Mouse (Mus musculus) MEL (cell line): ENCODE data around the gene Slc35b2. TPM values are rescaled to one million over a fixed set of nuclear protein-coding genes. Genes with fewer than 3 reads are reported as not detected.
A peak's percentile ranks its signal among the peaks of the same experiment; 100 is the strongest.

Experiments used
- DNase-seq: peaks from one replicate; pipeline ENCODE4 v3.0.0; 2011; ENCODE audit warnings: low read depth, low spot score
- H3K27ac ChIP-seq: 2 replicates; pipeline ENCODE4 v1.5.1; 2012; ENCODE audit warnings: low read depth, mild to moderate bottlenecking, control low read depth, low read length, moderate library complexity; ENCODE audit not compliant: control insufficient read depth
- H3K27me3 ChIP-seq, 2 experiments: fragments of 150-350 bp in 1 of 2; sonication (generic) in 1 of 2; 2 replicates each; pipeline ENCODE4 v1.6.1; 2012; ENCODE audit warnings: low read length in 2 of 2, mild to moderate bottlenecking in 2 of 2, improper control_type of control experiment in 1 of 2, moderate library complexity in 1 of 2; ENCODE audit not compliant: insufficient read depth in 2 of 2, control insufficient read depth in 1 of 2
- H3K36me3 ChIP-seq, 2 experiments: 2 replicates each; pipeline ENCODE4 v1.6.1; 2012 to 2014; ENCODE audit warnings: low read length in 2 of 2, improper control_type of control experiment in 1 of 2, inconsistent platforms in 1 of 2, mild to moderate bottlenecking in 1 of 2; ENCODE audit not compliant: insufficient read depth in 2 of 2, control insufficient read depth in 1 of 2
- H3K4me1 ChIP-seq, 2 experiments: fragments of 150-350 bp in 1 of 2; sonication (generic) in 1 of 2; 2 replicates each; pipeline ENCODE4 v1.6.1; 2012; ENCODE audit warnings: low read length in 2 of 2, improper control_type of control experiment in 1 of 2, mild to moderate bottlenecking in 1 of 2; ENCODE audit not compliant: insufficient read depth in 2 of 2, control insufficient read depth in 1 of 2
- H3K4me3 ChIP-seq, 2 experiments: fragments of 150-350 bp in 1 of 2; sonication (generic) in 1 of 2; 2 replicates each; pipeline ENCODE4 v1.5.1; 2012; ENCODE audit warnings: low read depth in 2 of 2, low read length in 2 of 2, mild to moderate bottlenecking in 2 of 2, moderate library complexity in 2 of 2, control low read depth in 1 of 2, improper control_type of control experiment in 1 of 2; ENCODE audit not compliant: control insufficient read depth in 1 of 2, insufficient read depth in 1 of 2
- H3K79me2 ChIP-seq: 2 replicates; pipeline ENCODE4 v1.6.1; 2012; ENCODE audit warnings: mild to moderate bottlenecking, low read length, moderate library complexity; ENCODE audit not compliant: control insufficient read depth, poor library complexity, insufficient read depth
- H3K9ac ChIP-seq: 2 replicates; pipeline ENCODE4 v1.6.1; 2012; ENCODE audit warnings: low read depth, mild to moderate bottlenecking, control low read depth, low read length, moderate library complexity; ENCODE audit not compliant: control insufficient read depth, poor library complexity, severe bottlenecking
- H3K9me3 ChIP-seq: fragments of 150-350 bp; sonication (generic); replicated peaks from 2 replicates; pipeline ENCODE4 v1.6.1; 2012; ENCODE audit warnings: mild to moderate bottlenecking, low read length, improper control_type of control experiment, moderate library complexity; ENCODE audit not compliant: insufficient read depth
- CHD1 ChIP-seq: IDR thresholded peaks from 2 replicates; pipeline ENCODE4 v1.6.1; 2012; ENCODE audit warnings: low read depth, mild to moderate bottlenecking, inconsistent platforms, low read length, improper control_type of control experiment
- ELF1 ChIP-seq: IDR thresholded peaks from 2 replicates; pipeline ENCODE4 v1.6.1; 2014; ENCODE audit warnings: low read depth, mild to moderate bottlenecking, inconsistent platforms, low read length, improper control_type of control experiment, moderate library complexity
- KAT2A ChIP-seq: conservative IDR thresholded peaks from 2 replicates; pipeline ENCODE4 v1.6.1; 2012; ENCODE audit warnings: low read depth, low read length, improper control_type of control experiment, inconsistent platforms
- MAX ChIP-seq: IDR thresholded peaks from 2 replicates; pipeline ENCODE4 v1.6.1; 2011; ENCODE audit warnings: low read length, improper control_type of control experiment
- MYC ChIP-seq: IDR thresholded peaks from 2 replicates; pipeline ENCODE4 v1.6.1; 2011; ENCODE audit warnings: low read depth, mild to moderate bottlenecking, low read length, improper control_type of control experiment, moderate library complexity
- NELFE ChIP-seq: IDR thresholded peaks from 2 replicates; pipeline ENCODE4 v1.6.1; 2011; ENCODE audit warnings: low read depth, low read length, improper control_type of control experiment
- POLR2A ChIP-seq, 2 experiments: IDR thresholded peaks; 2 replicates each; pipeline ENCODE4 v1.6.1; 2011 to 2012; ENCODE audit warnings: low read length in 2 of 2, mild to moderate bottlenecking in 2 of 2, control low read depth in 1 of 2, improper control_type of control experiment in 1 of 2, low read depth in 1 of 2, moderate library complexity in 1 of 2; ENCODE audit not compliant: control insufficient read depth in 1 of 2, insufficient read depth in 1 of 2, poor library complexity in 1 of 2
- POLR2AphosphoS2 ChIP-seq: IDR thresholded peaks from 2 replicates; pipeline ENCODE4 v1.6.1; 2011; ENCODE audit warnings: low read length, improper control_type of control experiment
- POLR2AphosphoS5 ChIP-seq: IDR thresholded peaks from 2 replicates; pipeline ENCODE4 v1.6.1; 2012; ENCODE audit warnings: low read depth, borderline replicate concordance, mild to moderate bottlenecking, inconsistent platforms, low read length, moderate library complexity, mixed read lengths
- RAD21 ChIP-seq: IDR thresholded peaks from 2 replicates; pipeline ENCODE4 v1.6.1; 2011; ENCODE audit warnings: mild to moderate bottlenecking, low read depth, low read length, improper control_type of control experiment
- SIN3A ChIP-seq: IDR thresholded peaks from 2 replicates; pipeline ENCODE4 v1.6.1; 2012; ENCODE audit warnings: low read length, improper control_type of control experiment, inconsistent platforms
- SMC3 ChIP-seq: IDR thresholded peaks from 2 replicates; pipeline ENCODE4 v1.6.1; 2011; ENCODE audit warnings: low read depth, low read length, improper control_type of control experiment
- TCF12 ChIP-seq: IDR thresholded peaks from 2 replicates; pipeline ENCODE4 v1.6.1; 2014; ENCODE audit warnings: low read depth, mild to moderate bottlenecking, inconsistent platforms, low read length, improper control_type of control experiment, moderate library complexity
- USF1 ChIP-seq: IDR thresholded peaks from 2 replicates; pipeline ENCODE4 v1.6.1; 2014; ENCODE audit warnings: low read depth, mild to moderate bottlenecking, inconsistent platforms, low read length, improper control_type of control experiment, moderate library complexity
- USF2 ChIP-seq, 2 experiments: IDR thresholded peaks; 2 replicates each; pipeline ENCODE4 v1.6.1; 2011 to 2012; ENCODE audit warnings: improper control_type of control experiment in 2 of 2, low read length in 2 of 2, borderline replicate concordance in 1 of 2, inconsistent platforms in 1 of 2, low read depth in 1 of 2, mild to moderate bottlenecking in 1 of 2; ENCODE audit not compliant: insufficient read depth in 1 of 2
- ZMIZ1 ChIP-seq: IDR thresholded peaks from 2 replicates; pipeline ENCODE4 v1.6.1; 2012; ENCODE audit warnings: low read depth, mild to moderate bottlenecking, inconsistent platforms, low read length, improper control_type of control experiment, moderate library complexity
- polyA plus RNA-seq, 2 experiments: library from polyadenylated mRNA; stranded (reverse) in 1 of 2; unstranded in 1 of 2; fragments of >175 nt in 1 of 2; fragments of >200 nt in 1 of 2; gene quantifications; 2 replicates each; pipeline versions ENCODE4 v1.2.1 to v1.2.4; 2012; ENCODE audit warnings: low replicate concordance in 2 of 2, low read depth in 1 of 2; ENCODE audit not compliant: insufficient read length in 2 of 2, insufficient read depth in 1 of 2, missing spikeins in 1 of 2
- total RNA-seq: library from RNA; depleted of rRNA; stranded (reverse); fragments of 300-350 nt; gene quantifications from 2 replicates; pipeline ENCODE4 v1.2.3, GENCODE M21; 2012

Slc35b2 gene
- total and polyA plus RNA-seq, 3 experiments: 81.7 to 111 TPM; not detected in 1

DNA sequence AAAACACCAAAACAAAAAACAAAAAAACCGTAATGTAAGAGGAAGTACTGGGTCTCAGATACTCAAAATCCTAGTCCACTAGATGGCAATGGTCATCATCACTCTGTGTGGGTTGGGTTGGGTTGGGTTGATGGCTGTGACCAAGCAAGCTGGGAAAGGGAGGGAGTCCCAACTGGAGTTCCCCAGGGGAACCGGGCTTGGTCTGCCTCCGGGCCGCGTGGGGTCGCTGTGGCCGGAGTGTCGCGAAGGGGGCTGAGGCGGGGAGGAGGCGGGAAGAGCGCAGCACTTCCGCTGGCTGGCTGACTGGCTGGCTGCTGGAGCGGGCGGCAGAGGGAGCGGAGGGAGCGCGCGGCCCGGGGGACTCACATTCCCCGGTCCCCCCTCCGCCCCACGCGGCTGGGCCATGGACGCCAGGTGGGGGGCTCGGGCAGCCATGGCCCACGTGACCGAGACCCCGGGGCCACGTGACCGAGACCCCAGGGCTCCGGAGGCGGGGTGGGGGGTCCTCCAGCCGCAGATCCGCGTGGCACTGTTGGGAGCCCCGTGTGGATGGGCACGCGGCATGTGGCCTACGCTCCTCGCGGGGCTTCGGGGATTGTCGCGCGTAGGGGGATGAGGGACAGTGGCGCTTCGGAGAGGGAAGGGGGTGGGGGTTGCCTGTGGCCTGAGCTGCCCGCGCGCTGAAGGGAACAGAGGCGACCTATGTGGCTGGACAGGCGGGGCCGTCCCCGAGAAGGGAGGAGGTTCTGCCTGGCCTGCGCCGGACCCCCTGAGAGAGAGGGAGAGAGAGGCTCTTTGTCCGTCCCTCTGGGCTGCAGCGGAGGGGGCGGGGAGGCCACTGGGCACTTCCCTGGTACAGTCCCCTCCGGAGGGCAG, at the start of gene Slc35b2 (continued):
- TF ChIP-seq ZMIZ1: peak; percentile 85
- TF ChIP-seq USF1: peak; percentile 89
- peak in 1 of 2 experiments; percentile 49; a peak in 1 of 4 replicates for TF ChIP-seq USF2 (IDR thresholded peaks at IDR 0.05; ENCODE audit: borderline replicate concordance in 1 of 2, insufficient read depth in 1 of 2, low read depth in 1 of 2, low read length in 2 of 2)
- TF ChIP-seq SIN3A: peak; percentile 84
- TF ChIP-seq POLR2AphosphoS2: peak; percentile 95

DNA sequence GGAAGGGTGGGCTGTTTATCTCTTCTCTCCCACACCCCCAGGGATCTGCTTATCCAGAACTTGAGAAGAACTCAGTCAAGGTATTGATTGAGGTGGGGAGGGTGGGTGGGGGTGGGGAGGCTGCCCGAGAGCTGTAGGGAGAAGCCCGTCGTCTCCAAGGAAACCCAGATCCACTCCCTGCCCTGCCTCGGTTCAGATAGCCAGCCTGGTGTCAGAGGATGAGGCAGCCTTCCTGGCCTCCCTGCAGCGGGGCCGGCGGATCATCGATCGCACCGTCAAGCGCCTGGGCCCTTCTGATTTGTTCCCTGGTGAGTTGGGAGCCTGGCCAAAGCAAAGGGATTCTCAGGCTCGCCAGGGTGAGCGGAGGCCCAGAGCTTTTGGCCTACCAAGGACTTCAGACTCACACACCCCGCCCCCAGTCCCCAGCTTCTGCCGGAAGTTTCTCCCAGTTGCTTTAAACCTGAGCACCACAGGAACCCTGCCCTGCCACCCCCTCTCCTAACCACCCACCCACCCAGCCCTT, 48.4 kb upstream of the Slc35b2 start:
- Histone ChIP-seq H3K4me1 (peaks cover 4 to 10% of the 10 kb centered on the region in 2 experiments), H3K79me2 (no peaks in the 10 kb centered on the region), H3K27me3 (no peaks in the 10 kb centered on the region), H3K36me3 (peaks cover 0 to 8% of the 10 kb centered on the region in 2 experiments; a peak in 3 of 4 replicates), H3K4me3 (no peak overlapping the region), H3K9ac (no peak overlapping the region), H3K9me3 (no peaks in the 10 kb centered on the region)
- no peak for DNase-seq
- TF ChIP-seq MYC: no peak
- no peak for TF ChIP-seq CHD1
- TF ChIP-seq RAD21: no peak
- no peak for TF ChIP-seq NELFE
- no peak for TF ChIP-seq POLR2A (IDR thresholded peaks at IDR 0.05; ENCODE audit: control insufficient read depth in 1 of 2, insufficient read depth in 1 of 2, low read depth in 1 of 2, low read length in 2 of 2, poor library complexity in 1 of 2)
- TF ChIP-seq TCF12: no peak
- no peak for TF ChIP-seq SMC3
- TF ChIP-seq POLR2AphosphoS5: no peak
- TF ChIP-seq MAX: no peak
- TF ChIP-seq KAT2A: no peak
- TF ChIP-seq USF2 (IDR thresholded peaks at IDR 0.05; ENCODE audit: borderline replicate concordance in 1 of 2, insufficient read depth in 1 of 2, low read depth in 1 of 2, low read length in 2 of 2): no peak
- TF ChIP-seq ZMIZ1: no peak
- no peak for TF ChIP-seq ELF1
- TF ChIP-seq, all 39 proteins: peak for 0
- H3K27ac ChIP-seq: no peak overlapping the region
